Mouse (Mus musculus): ENCODE data around the gene Unc93b1. TPM values are rescaled to one million over a fixed set of nuclear protein-coding genes. Genes with fewer than 3 reads are reported as not detected.
"Not testable (repeated sequence)": the region's sequence is repeated elsewhere in the genome, so short reads cannot be mapped to it uniquely, and the experiment has no call there.

Gene Unc93b1
- polyA plus RNA-seq, 1 experiment from 2014 or later: 21.9 TPM

- WGBS: 61% methylated on average over 4 of the region's 4 CpGs
- Histone ChIP-seq H3K36me3 (ENCODE audit: control insufficient read depth, insufficient read depth, low read length) (no peaks in the 10 kb centered on the region), H3K9ac (ENCODE audit: low read length) (no peak overlapping the region), H3K27me3 (ENCODE audit: control insufficient read depth, insufficient read depth, low read depth, low read length) (no peaks in the 10 kb centered on the region), H3K4me1 (replicated peaks; ENCODE audit: control insufficient read depth, insufficient read depth, low read length) (no peaks in the 10 kb centered on the region), H3K4me2 (ENCODE audit: low read depth, low read length) (no peak overlapping the region), H3K4me3 (ENCODE audit: low read length) (no peak overlapping the region), H3K9me3 (ENCODE audit: control insufficient read depth, low read length) (no peaks in the 10 kb centered on the region), H3K27ac (ENCODE audit: low read length) (no peak overlapping the region)
- ATAC-seq (ENCODE audit: low read depth): no peak
These were observed 29.0 kb downstream of the Unc93b1 start for GRCm38 (mm10) chr19:3964030-3964429.

GRCm38 (mm10) chr19:3966330-3967075, 31.5 kb downstream of the Unc93b1 start:
- Histone ChIP-seq H3K27ac (ENCODE audit: low read length) (no peak overlapping the region), H3K4me2 (ENCODE audit: low read depth, low read length) (no peak overlapping the region), H3K27me3 (ENCODE audit: control insufficient read depth, insufficient read depth, low read depth, low read length) (no peaks in the 10 kb centered on the region), H3K9me3 (ENCODE audit: control insufficient read depth, low read length) (no peaks in the 10 kb centered on the region), H3K36me3 (ENCODE audit: control insufficient read depth, insufficient read depth, low read length) (no peaks in the 10 kb centered on the region), H3K9ac (ENCODE audit: low read length) (no peak overlapping the region), H3K4me3 (ENCODE audit: low read length) (no peak overlapping the region), H3K4me1 (replicated peaks; ENCODE audit: control insufficient read depth, insufficient read depth, low read length) (no peaks in the 10 kb centered on the region)
- WGBS: 61% methylated on average over 11 of the region's 11 CpGs
- ATAC-seq (ENCODE audit: low read depth): no peak

- no peaks in the 10 kb centered on the region for H3K27me3 ChIP-seq (ENCODE audit: control insufficient read depth, insufficient read depth, low read depth, low read length)
- 39% methylated on average over 3 of the region's 3 CpGs for WGBS
- no peak overlapping the region for H3K4me2 ChIP-seq (ENCODE audit: low read depth, low read length)
- no peak overlapping the region for H3K9ac ChIP-seq (ENCODE audit: low read length)
- no peaks in the 10 kb centered on the region for H3K9me3 ChIP-seq (ENCODE audit: control insufficient read depth, low read length)
- no peak overlapping the region for H3K4me3 ChIP-seq (ENCODE audit: low read length)
- ATAC-seq (ENCODE audit: low read depth): no peak
- H3K36me3 ChIP-seq (ENCODE audit: control insufficient read depth, insufficient read depth, low read length): no peaks in the 10 kb centered on the region
- H3K27ac ChIP-seq (ENCODE audit: low read length): no peak overlapping the region
- H3K4me1 ChIP-seq (replicated peaks; ENCODE audit: control insufficient read depth, insufficient read depth, low read length): no peaks in the 10 kb centered on the region
These were observed 32.3 kb downstream of the Unc93b1 start for GRCm38 (mm10) chr19:3967258-3967657.

DNA sequence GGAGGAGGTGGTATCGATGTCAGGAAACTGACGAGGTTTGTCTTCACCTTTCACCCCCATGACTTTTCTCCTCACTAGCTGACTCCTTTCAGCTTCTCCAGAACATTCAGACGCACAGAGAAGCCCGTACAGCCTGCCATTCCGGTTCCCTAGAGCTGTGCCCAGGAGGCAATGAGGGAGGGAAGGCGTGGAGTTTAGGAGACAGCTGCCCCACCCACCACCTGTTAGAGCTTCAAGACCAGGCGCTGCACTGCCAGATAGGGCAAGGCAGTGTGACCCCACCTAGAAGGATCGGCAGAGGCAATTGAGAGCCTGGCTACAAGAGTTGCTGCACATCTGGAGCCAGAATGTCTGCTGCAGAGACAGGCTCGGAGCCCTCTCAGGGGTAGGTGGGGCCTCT, 37.2 kb downstream of the Unc93b1 start, which contains the start of gene Aldh3b2:
Aldh3b2 (plus strand) TSS at position 100 of the 400 bp plus-strand sequence.
- ATAC-seq (ENCODE audit: low read depth): peak; percentile 70; the same call in 1 of the 2 replicates
- Histone ChIP-seq H3K27me3 (ENCODE audit: control insufficient read depth, insufficient read depth, low read depth, low read length) (no peaks in the 10 kb centered on the region), H3K4me1 (replicated peaks; ENCODE audit: control insufficient read depth, insufficient read depth, low read length) (no peaks in the 10 kb centered on the region), H3K4me3 (ENCODE audit: low read length) (no peak within 1 kb of the TSS), H3K36me3 (ENCODE audit: control insufficient read depth, insufficient read depth, low read length) (no peaks in the 10 kb centered on the region), H3K27ac (ENCODE audit: low read length) (0 out of 2 replicates have a peak within 1 kb of the TSS, but pooled peaks have one; percentile 6), H3K9me3 (ENCODE audit: control insufficient read depth, low read length) (no peaks in the 10 kb centered on the region), H3K4me2 (ENCODE audit: low read depth, low read length) (no peak within 1 kb of the TSS), H3K9ac (ENCODE audit: low read length) (no peak within 1 kb of the TSS)
- 16% methylated on average over 9 of the region's 9 CpGs for WGBS

GRCm38 (mm10) chr19:3974608-3975007, 39.6 kb downstream of the Unc93b1 start:
- H3K9ac ChIP-seq (ENCODE audit: low read length); H3K4me3 ChIP-seq (ENCODE audit: low read length); ATAC-seq (ENCODE audit: low read depth); H3K36me3 ChIP-seq (ENCODE audit: control insufficient read depth, insufficient read depth, low read length); H3K27ac ChIP-seq (ENCODE audit: low read length); H3K9me3 ChIP-seq (ENCODE audit: control insufficient read depth, low read length); H3K27me3 ChIP-seq (ENCODE audit: control insufficient read depth, insufficient read depth, low read depth, low read length); H3K4me1 ChIP-seq (replicated peaks; ENCODE audit: control insufficient read depth, insufficient read depth, low read length); H3K4me2 ChIP-seq (ENCODE audit: low read depth, low read length): not testable (repeated sequence)
- WGBS: 70% methylated on average over 6 of the region's 6 CpGs

- Histone ChIP-seq H3K27me3 (ENCODE audit: control insufficient read depth, insufficient read depth, low read depth, low read length) (no peaks in the 10 kb centered on the region), H3K36me3 (ENCODE audit: control insufficient read depth, insufficient read depth, low read length) (no peaks in the 10 kb centered on the region), H3K27ac (ENCODE audit: low read length) (no peak overlapping the region), H3K4me2 (ENCODE audit: low read depth, low read length) (no peak overlapping the region), H3K4me1 (replicated peaks; ENCODE audit: control insufficient read depth, insufficient read depth, low read length) (no peaks in the 10 kb centered on the region), H3K9ac (ENCODE audit: low read length) (no peak overlapping the region), H3K4me3 (ENCODE audit: low read length) (no peak overlapping the region), H3K9me3 (ENCODE audit: control insufficient read depth, low read length) (no peaks in the 10 kb centered on the region)
- no peak for ATAC-seq (ENCODE audit: low read depth)
- 58% methylated on average over 2 of the region's 2 CpGs for WGBS
These were observed 40.9 kb downstream of the Unc93b1 start for GRCm38 (mm10) chr19:3975866-3976265.

GRCm38 (mm10) chr19:3980309-3980708, 45.3 kb downstream of the Unc93b1 start:
- peak; percentile 70; the same call in 1 of the 2 replicates for ATAC-seq (ENCODE audit: low read depth)
- 10% methylated on average over 4 of the region's 4 CpGs for WGBS
- no peak overlapping the region for H3K4me2 ChIP-seq (ENCODE audit: low read depth, low read length)
- no peak overlapping the region for H3K9ac ChIP-seq (ENCODE audit: low read length)
- no peaks in the 10 kb centered on the region for H3K27me3 ChIP-seq (ENCODE audit: control insufficient read depth, insufficient read depth, low read depth, low read length)
- H3K4me1 ChIP-seq (replicated peaks; ENCODE audit: control insufficient read depth, insufficient read depth, low read length): peaks cover 2% of the 10 kb centered on the region; the same call in 1 of the 2 replicates
- no peak overlapping the region for H3K4me3 ChIP-seq (ENCODE audit: low read length)
- H3K27ac ChIP-seq (ENCODE audit: low read length): no peak overlapping the region
- H3K9me3 ChIP-seq (ENCODE audit: control insufficient read depth, low read length): no peaks in the 10 kb centered on the region
- H3K36me3 ChIP-seq (ENCODE audit: control insufficient read depth, insufficient read depth, low read length): no peaks in the 10 kb centered on the region

- no peak for ATAC-seq (ENCODE audit: low read depth)
- Histone ChIP-seq H3K9ac (ENCODE audit: low read length) (no peak overlapping the region), H3K9me3 (ENCODE audit: control insufficient read depth, low read length) (no peaks in the 10 kb centered on the region), H3K27ac (ENCODE audit: low read length) (no peak overlapping the region), H3K27me3 (ENCODE audit: control insufficient read depth, insufficient read depth, low read depth, low read length) (no peaks in the 10 kb centered on the region), H3K4me2 (ENCODE audit: low read depth, low read length) (no peak overlapping the region), H3K36me3 (ENCODE audit: control insufficient read depth, insufficient read depth, low read length) (no peaks in the 10 kb centered on the region), H3K4me1 (replicated peaks; ENCODE audit: control insufficient read depth, insufficient read depth, low read length) (peaks cover 5% of the 10 kb centered on the region; the same call in 1 of the 2 replicates), H3K4me3 (ENCODE audit: low read length) (no peak overlapping the region)
- 73% methylated on average over 9 of the region's 9 CpGs for WGBS
These were observed 45.9 kb downstream of the Unc93b1 start for GRCm38 (mm10) chr19:3980917-3981316.

DNA sequence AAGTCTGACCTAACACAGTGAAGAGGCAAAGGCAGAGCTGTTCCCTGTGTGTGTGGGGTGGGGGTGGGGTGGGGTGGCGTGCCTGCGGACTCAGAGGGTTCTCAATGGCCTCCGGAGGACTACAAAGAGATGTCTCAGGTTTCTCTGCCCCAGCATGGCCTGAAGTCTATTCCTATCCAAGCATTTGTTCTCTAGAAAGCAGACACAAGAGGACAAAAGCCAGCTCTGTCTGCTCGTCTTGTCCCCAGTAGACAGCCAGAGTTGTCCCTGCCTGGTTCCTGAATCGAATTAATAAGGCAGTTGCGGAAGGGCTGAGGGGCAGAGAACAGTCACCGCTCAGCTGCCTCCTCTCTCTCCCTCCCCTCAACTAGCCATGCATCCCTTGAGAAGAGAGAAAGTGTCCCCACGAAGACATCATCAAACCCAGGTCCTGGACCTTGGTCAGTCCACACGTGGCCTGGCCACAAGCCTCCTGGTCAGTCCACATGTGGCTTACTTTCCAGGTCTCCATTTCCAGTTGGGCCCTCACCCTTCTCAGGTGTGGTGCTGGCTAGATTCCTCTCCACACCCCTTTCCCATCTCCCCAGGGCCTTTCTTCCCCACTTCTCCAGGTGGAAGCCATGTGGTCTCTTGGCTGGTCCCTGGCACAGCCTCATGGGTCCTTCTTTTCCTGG, 48.7 kb downstream of the Unc93b1 start:
- Histone ChIP-seq H3K27me3 (ENCODE audit: control insufficient read depth, insufficient read depth, low read depth, low read length) (no peaks in the 10 kb centered on the region), H3K9ac (ENCODE audit: low read length) (no peak overlapping the region), H3K36me3 (ENCODE audit: control insufficient read depth, insufficient read depth, low read length) (no peaks in the 10 kb centered on the region; the same call in 1 of the 2 replicates), H3K4me2 (ENCODE audit: low read depth, low read length) (no peak overlapping the region), H3K9me3 (ENCODE audit: control insufficient read depth, low read length) (no peaks in the 10 kb centered on the region), H3K4me1 (replicated peaks; ENCODE audit: control insufficient read depth, insufficient read depth, low read length) (peaks cover 16% of the 10 kb centered on the region), H3K27ac (ENCODE audit: low read length) (no peak overlapping the region), H3K4me3 (ENCODE audit: low read length) (no peak overlapping the region)
- no peak for ATAC-seq (ENCODE audit: low read depth)
- WGBS: 54% methylated on average over 9 of the region's 9 CpGs
